Mouse (Mus musculus): ENCODE results near the gene Hadha.

The Hadha gene

DNA sequence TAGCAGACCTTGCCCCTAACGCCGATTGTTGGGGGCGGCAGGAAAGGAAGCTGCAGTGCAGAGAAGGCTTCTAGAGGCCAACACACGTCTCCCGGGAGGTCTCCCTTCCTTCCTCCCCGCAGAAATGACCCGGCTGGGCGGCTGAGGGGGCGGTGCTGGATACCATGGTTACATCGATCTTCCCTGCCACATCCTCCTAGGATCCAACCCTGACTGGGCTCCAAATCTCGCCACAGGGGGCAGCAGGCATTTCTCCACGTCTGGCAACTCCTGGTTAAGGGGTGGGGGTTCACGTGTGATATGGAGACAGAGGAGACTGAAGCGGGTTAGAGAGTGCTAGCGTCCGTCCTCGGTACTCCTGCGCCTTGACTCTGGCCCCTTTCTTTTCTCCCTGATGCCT is 43.8 kb downstream of the Hadha start:
- DNase-seq: peak; percentile 67

DNA sequence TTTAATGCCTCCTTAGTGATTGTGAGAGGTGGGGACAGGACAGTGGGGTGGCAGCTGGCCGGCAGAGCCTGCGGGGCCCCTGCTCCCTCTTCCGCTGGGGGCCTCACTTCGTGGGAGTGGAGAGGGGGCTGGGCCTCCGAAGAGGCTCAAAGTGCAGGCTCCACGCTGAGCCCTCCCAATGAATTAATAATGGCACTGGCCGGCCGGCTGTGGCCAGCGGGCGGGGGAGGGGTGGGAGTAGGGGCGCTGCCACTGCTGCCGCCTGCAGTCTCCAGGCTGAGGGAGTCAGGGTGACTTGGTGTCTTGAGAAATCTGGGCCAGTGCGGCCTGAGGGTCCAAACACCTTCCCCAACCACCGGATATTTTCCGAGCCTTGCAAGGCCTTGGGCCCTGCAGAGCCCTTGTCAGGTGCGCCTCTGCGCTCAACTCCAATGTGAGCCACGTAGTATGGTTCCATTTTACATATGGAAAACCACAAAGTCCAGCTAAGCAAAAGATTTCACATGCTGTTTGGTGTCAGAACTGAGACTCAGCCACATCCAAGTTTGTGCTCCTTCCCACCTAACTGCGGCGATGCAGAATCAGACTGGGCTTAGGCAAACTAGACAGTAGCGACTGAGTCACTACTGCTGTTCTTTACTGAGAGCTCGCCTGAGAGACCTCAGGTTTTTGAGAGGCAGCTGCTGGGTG is 44.4 kb downstream of the Hadha start:
- DNase-seq: no peak

DNA sequence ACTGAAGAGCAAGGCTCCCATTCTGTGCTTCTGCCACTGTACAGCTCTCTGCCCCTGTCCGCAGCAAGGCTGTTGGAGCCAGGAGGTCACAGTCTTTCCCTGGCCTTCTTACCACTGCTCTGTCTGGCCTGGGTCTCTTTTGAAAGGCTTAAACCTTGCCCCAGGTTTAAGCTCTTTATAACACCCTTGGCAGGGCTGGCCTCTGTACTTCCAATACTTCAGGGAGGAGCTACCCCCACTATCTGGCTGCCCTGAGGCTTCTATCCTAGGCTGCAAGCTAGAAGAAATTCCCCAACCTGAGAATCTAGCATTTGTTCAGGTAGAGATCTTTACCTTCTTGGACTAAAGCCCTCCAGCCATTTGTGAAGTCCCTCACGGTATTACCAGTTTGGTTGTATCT is 45.1 kb downstream of the Hadha start:
- no peak for DNase-seq

DNA sequence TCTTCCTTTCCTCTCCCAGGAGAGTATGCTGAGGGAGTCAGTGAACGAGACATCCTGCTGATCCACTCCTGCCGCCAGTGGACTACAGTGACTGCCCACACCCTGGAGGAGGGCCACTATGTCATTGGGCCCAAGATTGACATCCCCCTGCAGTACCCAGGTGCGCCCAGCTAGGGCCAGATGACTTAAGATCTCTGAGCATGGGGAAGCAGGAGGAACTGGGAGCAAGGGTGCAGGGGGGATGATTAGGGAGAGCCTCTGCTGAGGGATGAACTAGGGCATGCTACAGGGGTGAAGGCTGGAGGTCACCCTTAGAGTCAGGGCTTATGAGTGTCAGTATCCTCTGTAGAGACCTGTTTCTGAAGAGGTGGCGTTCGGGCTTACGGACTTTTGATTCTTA is 46.7 kb downstream of the Hadha start:
- DNase-seq: no peak

DNA sequence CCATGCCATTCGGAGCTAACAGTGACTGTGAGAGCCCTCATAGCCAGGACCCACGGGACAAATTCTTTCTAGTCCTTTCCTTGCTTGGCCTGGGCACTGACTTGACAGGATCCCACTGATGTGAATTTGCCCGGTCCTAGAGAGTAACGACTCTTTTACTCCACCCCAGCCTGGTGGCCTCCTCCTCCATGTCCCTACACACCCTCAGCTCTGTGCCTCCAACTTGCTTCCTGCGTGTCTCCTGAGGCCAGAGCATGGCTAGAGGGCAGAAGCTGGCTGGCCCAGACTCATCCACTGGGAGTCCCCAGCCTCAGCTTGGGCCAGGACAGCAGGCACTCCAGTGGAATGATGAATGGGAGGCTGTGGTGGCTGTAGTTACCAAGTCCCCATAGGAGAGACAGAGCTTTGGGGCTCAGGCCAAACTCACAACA is 47.3 kb downstream of the Hadha start:
- DNase-seq: no peak

DNA sequence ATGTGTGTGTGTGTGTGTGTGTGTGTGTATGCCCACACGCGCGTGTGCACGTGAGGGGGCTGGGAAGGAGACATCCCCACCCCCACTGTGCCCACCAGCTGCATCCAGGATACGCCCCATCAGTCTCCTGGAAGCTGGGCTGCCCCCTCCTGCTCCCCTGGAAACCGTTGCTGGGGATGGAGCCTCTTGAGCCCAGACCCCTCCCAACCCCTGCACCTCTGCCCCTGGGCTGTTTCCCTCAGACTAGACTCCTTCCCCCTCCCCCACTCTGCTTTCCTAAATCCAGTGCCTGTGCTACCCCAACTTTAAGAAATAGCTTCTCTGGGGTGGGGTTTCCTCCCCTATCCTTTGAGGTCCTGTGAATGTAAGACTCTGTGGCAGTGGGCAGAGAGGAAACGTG is 47.8 kb downstream of the Hadha start:
- DNase-seq: no peak

DNA sequence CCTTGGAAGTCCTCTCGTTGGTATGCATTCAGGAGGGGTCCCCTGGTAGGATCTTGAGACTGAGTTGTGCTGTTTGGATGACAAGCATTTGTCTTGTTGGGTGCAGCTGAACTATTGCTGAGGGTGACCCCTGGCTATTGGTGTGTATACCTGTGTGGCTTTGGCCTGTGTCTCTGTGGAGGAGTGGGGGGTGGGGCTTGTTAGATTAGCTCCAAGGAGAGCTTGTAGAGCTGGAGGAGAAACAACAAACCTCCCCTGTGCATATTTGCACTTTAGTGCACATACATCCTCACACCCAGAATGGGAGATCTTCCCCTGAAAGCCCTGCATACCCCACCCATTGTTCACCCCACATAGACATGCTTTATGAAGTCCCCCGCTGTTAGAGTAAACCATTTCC is 48.2 kb downstream of the Hadha start:
- no peak for DNase-seq

DNA sequence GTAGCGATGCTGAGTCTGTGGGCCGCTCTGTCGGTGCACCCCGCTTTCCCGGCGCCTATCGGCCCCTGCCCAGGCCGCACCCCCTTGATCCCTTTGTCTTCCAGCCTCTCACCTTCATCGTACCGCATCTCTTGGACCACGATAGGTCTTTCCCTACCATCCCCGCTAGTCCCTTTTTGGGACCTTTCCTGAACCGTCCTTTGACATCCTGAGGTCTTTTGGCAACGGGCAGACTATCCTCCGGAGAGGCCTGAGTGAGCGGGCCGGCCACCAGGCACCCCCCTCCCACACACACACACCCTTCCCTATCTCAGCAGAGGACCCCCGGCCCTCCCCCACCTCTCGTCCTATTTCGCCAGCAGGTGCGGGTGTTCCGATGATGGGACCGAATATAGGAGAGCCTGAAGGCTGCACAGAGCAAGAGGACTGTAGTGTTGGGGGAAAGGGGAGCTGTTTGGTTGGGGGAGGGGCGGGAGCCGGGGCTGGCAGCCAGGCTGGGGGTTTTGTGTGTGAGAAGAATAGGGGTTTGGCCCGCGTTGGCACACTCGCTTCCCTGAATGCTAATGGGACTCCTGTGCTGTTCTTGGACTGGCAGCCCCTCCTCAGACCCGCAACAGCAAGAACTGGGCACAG is 49.2 kb downstream of the Hadha start, which contains the start of gene 3110082J24Rik:
Gene 3110082J24Rik (minus strand): TSS at position 419 of the 633 bp plus-strand sequence.
- DNase-seq: peak; percentile 47

DNA sequence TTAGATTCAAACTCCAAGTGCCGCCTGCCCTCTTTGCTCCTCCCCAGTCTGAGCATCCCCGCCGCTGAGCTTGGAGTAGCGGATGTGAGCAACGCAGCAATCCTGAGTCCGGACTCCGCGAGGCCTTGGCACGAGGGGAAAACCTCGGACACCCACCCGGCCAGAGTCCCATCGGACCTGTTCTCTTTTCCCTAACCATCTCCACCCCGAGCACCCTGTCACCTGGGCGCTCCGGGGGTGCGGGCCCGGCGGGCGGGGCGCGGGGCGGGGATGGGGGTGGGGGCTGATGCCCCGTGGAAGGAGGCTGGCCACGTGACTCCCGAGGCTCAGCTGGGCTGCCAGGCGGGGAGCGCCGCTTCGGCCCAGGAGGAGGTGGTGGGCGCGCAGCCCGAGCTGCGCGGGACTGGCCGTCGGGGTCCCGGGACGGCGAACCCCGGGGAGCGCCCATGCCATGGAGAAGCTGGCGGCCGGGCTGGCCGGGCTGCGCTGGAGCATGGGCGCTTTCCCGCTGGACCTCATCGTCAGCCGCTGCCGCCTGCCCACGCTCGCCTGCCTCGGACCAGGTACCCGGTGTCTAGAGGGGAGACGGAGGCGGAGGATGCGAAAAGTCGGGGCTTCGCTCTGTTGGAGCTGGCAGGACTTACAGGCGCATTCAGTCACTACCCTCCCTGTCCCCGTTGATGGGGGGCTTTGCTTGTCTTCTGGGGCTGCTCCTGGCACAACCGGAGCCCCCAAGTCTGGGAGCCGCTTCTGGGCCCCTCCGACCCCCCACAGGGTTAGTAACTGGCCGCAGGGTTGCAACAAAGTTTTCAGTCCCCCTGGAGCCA is 49.9 kb downstream of the Hadha start, which contains the start of gene Garem2:
Gene Garem2 (plus strand): TSS at position 321 of the 827 bp plus-strand sequence.
- peak; percentile 26 for DNase-seq

DNA sequence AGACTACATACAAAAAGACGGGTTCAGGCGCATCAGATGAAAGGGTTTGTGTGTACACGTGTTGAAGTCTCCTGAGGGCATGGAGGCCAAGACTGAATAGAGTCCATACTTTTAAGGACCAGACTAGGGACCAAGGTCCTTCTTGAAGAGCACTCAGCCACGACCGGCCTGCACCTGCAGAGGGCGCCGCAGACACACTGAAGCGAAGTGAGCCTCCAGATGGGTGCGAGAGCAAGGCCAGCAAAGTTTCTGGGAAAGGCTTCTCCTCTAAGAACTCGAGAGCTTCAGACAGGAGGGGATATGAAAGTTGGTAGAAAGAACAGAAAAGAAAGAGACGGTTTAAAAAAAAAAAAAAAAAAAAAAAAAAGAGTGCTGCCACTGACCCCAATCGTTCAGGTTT is 50.6 kb downstream of the Hadha start:
- DNase-seq: peak; percentile 68

DNA sequence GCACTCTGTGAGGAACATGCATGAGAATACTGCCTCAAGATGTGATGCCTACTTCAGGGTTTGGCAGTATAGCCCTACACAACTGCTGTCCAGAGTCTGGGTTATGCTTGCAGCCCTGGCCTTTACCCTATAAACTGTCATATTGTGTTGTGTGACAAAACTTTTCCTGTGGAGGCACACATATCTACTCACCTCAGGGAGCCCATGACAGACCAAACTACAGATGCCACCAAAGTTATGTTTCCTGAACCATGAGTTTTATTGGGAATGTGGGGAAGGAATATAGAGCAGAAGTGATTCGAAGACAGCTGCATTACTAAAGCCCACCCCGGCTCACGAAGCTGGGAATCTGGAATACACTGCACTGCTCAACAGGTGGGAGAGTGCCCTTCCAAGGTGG is 51.6 kb downstream of the Hadha start:
- no peak for DNase-seq

DNA sequence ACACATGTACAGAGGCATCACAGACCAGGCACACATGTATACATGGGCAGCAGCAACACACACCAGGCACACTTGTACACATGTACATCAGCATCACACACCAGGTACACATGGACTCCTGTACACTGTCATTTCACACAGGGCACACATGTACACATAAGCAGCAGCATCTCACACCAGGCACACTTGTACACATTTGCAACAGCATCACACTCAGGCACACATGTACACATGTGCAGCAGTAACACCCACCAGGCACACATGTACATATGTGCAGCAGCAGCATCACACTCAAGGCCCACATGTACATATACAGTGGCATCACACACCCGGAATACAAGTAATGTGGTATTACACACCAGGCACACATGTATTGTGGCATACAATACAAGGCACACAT is 56.7 kb downstream of the Hadha start:
- no peak for DNase-seq

DNA sequence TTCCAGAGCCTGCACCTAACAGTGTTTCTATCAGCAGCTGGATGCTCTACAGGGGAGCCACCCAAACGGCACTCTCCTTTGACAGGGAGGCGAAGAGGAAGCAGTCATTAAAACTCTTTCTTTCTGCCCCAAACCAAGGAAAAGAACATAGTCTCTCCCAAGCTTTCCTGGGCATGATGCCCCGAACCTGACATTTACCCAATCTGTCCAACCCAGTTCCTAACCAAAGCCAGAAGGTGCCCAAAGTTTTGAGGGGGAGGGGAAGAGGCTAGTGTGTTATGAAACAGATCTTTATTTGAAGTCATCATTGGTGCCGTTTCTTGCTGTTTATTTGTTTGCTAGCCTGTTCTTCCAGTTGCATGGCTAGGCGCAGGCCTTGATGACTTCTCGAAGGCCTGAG is 59.2 kb downstream of the Hadha start:
- DNase-seq: no peak

DNA sequence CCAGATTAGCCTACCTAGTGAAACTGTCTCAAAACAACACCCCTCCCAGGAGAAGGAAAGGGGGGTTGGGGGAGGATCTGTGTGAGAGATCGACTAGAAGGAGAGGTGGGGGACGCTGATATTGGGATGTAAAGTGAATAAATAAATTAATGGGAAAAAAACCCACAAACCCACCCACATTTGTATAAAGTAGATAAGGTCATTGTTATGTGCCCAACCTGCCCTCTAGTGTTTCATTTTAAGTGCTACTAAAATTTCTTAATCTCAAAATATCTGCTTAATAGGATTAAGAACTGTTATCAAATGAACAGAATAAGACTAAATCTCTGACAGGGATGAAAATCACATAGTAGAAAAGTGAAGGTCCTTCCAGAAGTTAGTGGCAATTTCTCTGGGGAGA is 60.6 kb downstream of the Hadha start:
- no peak for DNase-seq

DNA sequence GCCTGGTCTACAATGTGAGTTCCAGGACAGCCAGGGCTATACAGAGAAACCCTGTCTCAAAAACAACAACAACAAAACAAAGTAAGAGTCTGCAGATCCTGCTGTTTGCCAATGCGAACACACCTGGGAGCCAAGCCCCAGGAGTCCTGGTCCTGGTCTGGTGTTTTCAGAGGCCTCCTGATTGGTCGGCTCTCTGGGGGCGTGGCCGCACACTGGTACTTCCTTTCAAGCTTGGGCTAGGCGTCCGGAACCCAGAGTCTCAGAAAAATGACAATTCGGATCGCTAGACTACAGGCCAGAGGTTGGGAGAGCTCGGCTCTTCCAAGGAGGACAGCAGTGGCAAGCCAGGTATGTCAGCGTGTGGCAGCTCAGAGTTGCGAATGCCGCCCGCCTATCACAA is 62.3 kb downstream of the Hadha start:
- DNase-seq: no peak

DNA sequence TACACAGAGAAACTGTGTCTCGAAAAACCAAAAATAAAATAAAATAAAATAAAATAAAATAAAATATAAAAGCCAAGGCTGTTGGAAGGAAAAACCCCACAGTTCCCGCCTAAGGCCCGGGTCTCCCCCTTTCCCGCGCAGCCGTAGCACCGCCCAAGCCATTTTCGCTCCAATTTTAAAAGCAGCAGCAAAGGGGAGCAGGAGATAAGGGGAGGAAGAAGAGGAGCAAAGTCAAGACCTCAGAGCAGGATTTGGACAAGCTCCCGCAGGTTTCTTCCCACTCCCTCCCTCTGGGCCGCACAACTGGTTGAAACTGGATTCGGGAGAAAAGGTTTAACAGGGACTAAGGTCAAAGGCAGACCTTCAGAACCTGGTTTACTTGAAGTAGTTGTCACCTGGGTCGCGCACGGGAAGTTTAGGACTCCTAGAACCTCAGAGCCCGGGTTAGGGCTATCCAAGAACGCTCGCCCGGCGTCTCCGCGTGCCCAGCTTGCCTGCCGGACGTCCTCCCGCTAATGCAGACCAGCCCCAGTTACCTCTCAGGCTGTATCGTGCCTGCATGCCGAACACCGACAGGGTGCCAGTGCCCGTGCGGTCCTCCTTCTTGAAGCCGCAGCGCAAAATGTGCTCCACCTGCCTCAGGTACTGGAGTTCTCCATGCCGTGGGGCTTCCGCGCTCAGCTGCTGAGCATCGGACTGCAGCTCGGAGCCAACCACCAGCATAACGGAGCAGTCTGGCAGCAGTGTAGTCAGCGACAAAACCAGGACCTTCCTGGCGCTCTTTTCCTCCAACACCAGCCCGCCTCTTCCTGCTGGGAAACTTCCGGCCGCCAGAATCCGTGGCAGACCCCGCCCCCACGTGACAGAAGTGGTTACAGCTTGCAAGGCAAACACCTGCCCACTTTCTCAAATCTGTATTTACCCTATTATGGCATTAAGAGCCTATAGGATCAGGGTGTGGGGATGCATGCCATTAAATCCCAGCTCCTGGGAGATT is 81.8 kb downstream of the Hadha start, which contains the start of gene Tyms:
Gene Tyms (minus strand): TSS at position 793 of the 997 bp plus-strand sequence.
- DNase-seq: peak; percentile 70

DNA sequence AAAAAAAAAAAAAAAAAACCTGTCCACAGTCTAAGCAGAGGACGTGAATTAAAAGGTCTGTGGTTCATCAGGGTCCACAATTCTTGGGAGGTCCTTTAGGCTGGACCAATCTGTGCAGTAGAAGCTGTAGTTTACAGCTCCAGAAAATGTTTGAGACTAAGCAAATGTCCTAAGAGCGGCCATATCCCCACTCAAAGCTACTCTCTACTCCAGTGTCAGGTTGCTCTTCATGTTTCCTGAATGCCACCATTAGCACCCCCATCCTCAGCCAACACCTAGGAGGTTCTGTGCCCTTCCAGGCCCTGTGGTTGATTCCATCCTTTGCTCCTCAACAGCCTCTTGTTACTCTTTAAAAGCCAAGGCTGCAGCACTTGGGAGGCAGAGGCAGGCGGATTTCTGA is 82.6 kb downstream of the Hadha start:
- no peak for DNase-seq

DNA sequence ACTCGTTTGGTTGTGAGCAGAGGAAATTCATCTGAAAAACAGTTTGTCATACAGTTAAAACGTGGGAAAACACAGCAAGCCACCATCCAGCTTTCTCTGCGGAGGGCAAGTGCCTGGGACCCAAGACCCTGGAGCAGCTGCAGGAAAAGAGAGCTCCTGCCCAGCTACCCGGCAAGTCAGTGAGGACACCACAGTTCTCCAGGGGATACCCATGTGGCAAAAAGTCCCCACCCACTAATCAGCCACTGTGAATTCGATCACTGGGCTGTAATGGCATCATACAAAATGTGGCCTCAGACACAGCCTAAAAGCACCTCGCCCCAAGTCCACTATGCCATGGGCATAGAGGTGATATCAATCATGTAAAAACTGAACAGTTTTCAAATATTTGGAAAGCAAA is 83.3 kb downstream of the Hadha start:
- DNase-seq: no peak

All from right cerebral cortex, postnatal 14 days (tissue).